Mouse (Mus musculus) 416B (cell line): ENCODE results near the gene Tmem178b.

Experiments
- DNase-seq: peaks from one replicate; pipeline ENCODE4 v3.0.0; 2011; ENCODE audit warnings: low read depth

Gene Tmem178b

DNA sequence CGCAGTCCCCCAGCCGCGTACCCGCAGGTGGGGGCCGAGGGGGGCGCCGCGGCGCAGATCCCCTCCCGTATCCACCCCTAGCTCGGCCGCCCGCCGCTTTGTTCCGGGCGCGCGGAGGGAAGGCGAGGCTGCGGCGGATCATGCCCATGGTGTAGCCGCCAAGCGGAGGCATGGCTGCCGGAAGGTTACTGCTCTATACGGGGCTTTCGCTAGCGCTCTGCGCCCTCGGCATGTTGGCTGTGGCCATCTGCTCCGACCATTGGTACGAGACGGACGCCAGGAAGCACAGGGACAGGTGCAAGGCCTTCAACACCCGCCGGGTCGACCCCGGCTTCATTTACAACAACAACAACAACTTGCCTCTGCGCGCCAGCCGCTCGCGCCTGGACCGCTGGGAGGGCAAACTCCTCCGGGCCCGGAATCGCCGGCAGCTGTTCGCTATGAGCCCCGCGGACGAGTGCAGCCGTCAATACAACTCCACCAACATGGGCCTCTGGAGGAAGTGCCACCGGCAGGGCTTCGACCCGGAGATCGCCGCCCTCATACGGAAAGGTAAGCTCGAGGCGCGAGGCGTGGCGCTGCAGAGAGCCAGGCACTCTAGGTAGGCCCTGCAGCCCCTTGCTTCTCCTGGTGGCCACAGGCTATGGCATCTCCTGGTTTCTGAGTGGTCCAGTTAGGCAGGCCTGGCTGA lies at the start of gene Tmem178b:
TSS of gene Tmem178b (plus strand) at position 371 of the 691 bp plus-strand sequence.
- no peak for DNase-seq

DNA sequence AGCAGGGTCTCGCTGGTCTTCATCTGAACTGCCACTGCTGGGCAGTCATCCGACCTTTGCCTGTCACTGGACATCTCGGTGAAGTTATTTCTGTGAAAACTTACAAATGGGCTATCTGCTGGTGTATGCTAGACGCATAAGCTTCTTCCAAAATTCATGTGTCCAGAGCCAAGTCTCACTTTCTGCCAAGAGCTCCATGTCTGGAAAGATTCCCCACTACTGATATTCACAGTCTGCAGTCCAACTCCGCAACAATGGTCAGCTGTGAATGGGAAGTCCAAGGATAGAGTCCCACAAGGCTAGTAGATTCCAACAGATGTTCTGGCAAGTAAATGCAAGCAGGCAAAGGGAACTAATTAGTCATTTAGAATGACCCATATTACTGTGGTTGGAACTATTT lies 44.3 kb upstream of the Tmem178b start:
- DNase-seq, result no peak

DNA sequence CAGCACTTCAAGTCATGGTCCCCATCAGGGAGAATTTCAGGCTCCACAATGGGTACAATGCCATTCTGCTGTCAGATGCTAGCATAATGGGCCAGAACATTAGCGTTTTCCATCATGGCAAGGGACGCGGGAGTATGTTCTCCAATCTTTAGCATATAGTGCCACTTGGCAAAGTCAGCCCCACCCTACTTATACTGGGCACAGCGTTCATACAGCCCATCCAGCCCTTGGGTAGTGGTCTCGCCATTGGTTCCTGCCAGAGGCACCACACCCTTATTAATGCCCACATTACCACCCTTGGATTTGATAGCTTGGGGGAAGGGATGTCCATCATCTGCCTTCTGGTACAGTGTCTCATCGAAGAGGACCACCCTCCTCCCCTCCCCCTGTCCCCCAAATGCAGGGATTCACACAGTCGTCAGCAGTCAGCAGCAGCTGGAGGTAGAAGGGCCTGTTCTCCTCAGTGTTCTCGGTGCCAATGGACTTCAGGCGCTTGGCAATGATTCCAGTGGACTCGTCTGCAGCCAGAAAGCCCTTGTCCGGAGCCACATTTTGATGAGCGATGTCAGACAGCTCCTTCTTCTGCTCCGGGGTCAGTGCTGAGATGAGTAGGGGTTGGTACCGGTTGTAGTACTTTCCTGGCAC lies 29.3 kb upstream of the Tmem178b start:
- DNase-seq, result no peak

DNA sequence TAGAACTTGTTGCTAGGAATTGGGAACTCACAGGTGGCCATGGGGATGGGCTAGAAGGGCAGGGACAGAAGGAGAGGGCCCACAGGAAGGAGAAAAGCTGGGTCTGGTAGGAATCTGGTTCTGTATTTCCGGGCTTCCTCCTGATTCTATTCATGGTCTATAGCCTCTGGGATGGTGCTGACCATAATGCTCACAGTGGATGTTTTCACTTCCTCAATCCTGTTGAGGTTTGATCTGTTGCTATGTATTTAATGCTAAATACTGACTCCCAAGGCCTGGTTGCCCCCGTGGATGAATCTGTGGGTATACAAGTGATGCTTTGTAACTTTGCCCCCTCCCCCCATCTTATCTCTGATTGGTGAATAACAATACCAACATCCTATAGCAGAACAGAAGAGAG lies 25.5 kb upstream of the Tmem178b start:
- DNase-seq, result no peak

DNA sequence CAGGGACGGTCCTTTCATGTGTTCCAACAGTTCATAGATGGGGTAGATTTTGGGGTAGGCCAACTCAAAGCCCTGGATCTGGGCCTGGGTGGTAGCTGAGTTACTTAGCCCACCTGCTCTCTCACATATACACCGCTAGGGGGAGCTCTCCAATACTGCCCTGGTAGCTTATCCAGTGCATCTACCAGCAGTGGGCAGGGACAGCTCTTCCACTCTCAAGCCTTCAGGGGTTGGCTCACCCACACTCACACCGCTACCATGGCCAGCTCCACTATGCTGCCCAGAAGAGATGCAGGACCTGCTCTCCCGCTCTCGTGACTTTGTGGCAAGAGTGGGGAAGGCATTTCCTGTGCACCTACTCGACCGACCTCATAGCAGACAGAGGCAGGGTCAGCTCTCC lies 24.3 kb upstream of the Tmem178b start:
- DNase-seq, result peak; percentile 47

DNA sequence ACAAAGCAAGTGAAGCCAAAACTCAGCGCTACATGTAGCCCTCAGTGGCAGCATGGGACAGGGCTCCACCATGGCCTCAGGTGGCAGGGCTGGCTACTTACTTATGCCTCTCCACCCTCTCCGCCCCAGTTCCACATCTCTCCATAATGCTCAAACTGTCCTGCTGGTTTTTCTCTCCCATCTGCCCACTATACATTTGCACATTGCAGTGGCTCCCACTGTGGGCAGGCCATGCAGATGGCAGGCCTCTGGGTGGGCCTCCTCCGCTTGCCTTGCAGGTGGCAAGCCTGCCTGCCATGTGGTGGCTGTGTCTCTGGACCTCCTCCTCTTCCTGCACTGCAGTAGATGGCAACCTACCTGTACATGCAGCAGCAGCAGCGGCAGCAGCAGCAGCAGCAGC lies 23.4 kb upstream of the Tmem178b start:
- no peak for DNase-seq

DNA sequence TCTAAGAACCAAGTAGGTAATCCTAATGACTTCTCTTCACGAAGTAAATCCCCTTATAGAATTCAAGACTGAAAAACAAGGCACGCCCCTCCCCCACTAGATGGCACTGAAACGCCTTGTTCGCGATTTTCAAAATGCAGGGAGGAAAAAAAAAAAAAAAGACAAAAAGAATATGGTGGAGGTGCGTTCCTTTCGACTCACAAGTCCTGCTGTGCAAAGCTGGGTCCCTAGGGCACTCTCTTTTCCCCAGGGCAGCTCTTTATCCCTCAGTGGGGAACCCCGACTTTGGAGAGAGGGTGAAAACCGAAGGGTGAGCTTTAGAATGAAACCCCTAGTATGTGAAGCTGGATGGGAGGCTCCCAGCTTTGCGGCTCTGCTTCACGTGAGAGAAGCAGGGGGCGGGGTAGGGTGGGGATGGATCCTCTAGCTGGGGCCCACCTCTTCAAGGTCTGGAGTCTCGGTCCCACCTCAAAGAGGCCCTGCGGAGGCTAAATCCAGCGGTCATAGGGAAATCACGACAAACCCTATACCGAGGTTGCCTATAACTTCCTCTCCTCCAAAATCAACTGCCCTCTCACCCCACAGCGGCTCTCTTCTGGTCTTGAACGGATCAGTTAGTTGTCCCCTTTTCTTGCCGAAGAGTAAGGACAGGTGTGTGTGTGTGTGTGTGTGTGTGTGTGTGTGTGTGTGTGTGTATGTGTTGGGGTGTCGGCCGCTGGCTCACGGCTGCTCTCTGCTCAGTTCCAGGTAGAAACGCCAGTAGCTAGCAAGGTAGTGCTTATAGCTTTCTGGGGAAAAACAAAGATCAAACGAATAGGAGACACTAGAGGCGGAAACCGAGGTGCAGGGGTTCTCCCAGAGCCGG lies 2.6 kb upstream of the Tmem178b start:
- no peak for DNase-seq

DNA sequence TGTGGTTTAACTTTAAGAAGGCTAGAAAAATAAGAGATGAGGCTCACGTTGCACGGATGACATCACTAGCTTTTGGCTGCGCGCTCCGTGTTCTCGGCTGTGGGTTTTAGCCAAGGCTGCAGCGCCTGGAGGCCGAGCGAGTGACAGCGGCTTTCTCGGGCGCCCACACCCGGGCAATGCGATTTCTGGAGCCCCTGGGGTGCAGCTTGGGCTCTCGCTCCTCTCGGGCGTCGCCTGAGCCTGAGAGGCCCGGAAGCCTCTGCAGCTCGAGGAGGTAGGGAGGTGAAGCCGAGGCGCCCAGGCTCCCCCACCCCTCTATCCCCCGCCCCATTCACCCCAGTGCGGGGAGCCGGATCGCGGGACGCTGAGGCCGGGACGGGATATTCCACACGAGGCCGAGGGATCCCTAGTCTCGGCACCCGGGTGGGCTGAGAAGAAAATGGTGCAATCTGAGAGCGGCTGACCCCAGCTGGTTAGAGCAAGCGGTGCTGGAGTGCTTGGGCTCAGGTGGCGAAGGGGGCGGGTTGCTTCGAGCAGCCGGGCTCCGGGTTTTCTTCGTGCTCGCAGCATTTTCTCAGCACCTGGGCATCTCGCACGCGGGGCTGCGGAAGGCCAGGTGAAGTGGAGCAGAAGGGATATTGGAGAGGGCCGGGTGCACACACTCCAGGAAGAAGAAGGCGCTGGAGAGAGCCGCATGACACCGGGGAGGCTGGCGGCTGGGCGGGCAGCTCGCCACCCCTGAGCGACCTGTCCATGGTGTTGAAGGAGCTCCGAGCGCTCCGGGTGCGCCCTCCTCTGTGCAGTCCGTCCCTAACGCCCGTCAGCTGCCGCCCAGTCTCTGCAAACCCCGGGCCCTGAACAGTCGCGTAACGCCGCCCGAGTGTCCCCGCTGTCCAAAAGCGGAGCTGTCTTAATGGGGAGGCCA lies 1.4 kb upstream of the Tmem178b start:
- no peak for DNase-seq

DNA sequence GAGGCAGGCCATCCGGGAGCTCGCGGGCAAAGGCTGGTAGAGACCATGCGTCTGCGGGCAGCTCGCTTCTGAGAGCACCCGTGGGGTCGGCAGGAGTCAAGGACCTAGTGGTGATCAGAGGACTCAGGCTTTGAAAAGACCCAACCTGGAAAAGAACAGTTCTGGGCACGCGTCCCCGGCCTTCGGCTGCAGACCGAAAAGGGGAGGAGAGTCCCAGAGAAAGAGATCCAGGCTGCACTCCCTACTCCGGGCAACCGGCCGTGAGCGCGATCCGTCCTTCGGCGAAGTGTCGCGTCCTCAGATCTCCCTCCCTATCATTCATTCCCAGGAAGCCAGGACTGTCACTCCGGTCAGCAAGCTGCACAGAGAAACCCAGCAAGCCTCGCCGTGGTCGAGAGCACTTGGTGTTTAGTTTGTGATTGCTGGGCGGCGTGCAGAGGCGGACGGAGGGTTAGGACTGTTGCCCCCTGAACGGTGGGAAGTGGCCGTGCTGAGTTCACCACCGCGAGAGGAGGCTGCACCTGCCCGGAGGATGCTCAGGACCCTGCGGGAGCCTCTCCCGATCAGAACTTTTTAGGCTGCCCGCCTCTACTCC lies 668 bp upstream of the Tmem178b start:
- no peak for DNase-seq

DNA sequence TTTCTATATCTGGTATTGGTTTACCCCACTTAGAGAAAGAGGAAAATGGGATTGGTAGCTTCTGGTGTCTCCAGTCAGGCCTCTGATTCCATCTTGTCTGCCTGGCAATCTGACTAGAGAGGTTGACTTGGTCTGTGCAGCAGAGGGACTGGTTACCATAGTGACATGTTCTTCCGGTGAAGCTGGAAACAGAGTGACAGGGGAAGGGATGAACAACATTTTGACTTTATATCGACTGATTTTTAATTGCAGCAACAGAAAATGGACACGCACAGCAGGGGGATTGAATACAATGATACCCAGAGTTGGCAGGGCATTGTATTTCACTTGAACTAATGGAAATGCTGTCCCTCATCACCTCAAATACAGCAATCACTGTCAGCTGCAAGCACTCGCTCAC lies 2.1 kb downstream of the Tmem178b start:
- no peak for DNase-seq

DNA sequence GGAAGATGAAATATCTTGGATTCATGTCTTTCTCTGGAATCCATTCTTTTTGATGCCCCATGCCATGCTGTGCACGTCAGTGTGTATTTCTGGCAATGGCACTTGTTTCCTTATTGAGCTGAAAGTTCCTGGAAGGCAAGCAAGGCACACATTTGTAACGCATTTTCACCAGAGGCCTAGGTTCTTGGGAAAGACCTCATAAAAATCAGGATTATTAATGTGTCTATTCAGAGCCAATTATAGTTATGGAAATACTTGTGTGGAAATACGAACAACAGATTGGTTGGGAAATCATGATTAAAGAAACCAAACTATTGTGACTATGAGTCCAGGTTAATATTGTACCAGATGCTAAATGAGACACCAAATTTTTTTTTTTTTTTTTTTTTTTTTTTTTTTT lies 3.4 kb downstream of the Tmem178b start:
- no peak for DNase-seq

DNA sequence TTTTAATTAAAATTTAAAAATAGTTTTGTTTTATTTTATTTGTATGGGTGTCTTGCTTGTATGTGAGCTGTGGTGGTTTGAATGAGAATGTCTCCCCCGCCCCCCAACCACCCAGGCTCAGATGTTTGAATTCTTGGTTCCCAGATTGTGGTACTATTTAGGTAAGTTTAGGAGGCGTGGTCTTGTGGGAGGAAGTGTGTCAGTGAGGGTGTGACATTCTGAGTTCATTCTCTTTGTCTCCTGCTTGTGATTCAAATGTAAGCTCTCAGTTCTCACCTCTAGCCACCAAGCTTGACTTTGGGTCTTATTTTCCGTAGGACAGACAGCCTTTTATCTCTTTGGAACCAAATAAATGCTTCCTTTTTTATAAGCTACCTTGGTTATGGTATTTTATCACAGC lies 17.7 kb downstream of the Tmem178b start:
- DNase-seq, result no peak

DNA sequence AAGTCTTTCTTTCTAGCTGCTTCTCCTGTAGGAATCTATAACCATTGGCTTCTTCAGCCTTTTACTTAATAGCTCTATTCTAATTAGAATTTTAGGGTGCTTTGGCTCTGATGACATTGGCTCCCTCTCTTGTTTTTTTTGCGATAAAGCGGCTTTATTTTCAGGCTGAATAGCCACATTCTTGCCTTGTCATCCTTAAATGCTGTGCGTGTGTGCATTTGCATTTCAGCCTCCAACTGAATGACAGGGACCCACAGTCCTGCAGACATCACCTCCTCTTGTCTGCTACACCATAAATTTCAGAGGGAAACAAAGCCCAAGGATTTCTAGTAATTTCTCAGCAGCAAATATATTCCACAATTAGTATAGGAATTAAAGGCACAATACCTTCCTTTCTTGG lies 23.4 kb downstream of the Tmem178b start:
- DNase-seq, result no peak

DNA sequence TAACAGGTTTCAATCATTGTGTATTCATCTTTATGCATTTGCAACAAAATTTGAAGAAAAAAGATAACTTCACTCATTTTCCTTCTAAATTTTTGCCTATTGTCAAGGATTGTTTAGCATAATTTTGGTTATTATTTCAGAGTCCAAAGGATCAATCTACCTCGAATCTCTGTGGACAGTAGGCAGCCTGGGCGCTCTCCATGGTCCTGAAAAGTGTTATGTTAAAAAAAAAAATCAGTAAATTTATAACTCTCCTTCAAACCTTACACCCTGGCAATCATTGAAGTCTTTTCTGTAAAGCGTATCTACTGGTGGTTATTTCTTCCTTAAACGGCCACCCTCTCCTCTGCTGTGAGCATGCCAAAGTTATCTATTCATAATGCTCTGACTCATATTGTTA lies 26.2 kb downstream of the Tmem178b start:
- DNase-seq, result peak; percentile 36

DNA sequence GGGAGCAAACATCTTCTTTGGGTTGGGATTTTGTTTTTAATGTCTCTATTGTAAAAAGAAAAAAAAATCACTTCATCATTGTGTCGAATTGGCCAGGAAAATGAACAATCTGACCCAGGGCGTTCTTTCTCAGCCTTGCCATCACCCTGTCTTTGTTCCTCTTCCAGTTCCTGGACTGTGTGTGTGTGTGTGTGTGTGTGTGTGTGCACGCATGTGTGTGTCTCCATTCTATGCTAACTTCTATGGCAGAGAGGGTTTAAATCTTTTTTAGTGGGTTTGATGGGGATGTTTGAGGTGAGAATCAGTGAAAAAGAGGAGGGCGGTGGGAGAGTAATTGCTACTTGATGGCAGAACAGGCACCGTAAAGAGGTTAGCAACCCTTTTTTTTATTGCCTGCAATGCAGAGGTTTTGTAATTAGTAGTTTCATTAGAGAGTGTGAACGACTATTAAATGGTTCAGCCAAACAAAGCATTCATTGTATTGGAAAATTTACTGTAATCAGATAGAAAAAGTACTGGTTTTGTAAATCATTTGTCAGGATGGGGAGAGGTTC lies 30.2 kb downstream of the Tmem178b start:
- no peak for DNase-seq

DNA sequence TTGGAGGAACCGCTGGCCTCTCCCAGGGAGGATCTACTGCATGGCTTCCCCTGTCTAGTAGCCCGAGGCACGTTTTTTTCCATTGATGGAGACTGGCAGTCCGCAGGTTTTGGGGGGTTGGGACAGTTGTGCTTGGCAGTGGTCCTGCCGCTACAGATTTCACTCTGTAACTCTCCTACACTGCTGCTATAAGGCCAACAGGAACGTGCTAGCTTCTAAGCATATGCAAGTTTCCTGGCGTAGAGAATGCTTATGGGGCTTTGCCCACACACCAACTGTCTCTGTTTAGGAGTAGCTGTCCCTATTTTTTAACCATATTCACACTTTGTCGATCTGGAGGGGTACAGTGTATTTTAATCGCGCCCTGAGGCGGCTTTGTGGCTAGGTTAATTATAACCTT lies 30.8 kb downstream of the Tmem178b start:
- no peak for DNase-seq

DNA sequence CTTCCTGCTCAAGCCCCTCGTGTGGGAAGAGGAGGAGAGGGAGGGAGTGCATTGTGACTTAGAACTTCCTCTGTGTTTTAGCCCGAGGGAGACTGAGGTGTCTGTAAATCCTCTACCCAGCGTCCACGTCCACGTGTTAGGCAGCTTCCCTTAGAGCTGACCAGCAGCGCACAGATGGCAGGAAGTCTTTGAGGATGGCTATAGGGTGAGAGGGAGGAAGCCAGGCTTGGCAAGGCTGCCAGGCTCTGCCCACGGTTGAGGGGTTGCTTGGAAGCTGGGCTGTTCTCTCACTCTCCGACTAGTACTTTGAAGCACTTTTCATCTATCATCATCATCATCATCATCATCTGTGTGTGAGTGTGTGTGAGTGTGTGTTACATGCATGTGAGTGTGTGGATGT lies 41.9 kb downstream of the Tmem178b start:
- no peak for DNase-seq

DNA sequence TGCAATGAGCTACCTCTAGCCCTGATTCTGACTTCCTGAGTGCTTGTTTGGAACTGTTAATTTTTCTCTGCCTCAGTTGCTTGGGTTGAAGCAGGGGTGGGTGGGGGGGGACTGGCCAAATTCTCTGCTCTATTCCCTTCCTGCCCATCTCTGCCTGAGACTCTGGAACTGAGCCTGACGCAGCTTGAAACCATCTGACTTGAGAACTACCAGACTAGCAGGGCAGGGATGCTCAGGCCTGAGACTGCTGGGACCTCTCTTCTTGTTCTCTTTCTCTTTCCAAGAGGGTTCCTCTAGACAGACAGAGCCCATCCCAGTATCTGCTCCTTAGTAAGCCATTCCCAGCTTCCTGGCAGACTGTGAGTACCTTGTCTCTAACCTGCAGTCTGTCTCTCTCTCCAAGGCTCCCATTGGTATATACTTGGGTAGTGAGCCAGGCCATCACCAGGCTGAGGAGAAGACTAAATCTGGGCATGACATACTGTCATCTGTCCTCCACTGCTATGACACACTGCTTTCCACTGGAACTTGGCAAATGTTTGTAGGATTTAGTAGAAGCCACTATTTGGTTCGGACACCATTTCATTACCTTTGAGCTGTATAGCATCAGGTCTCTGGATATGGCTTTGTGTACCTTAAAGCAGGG lies 42.7 kb downstream of the Tmem178b start:
- DNase-seq, result no peak

DNA sequence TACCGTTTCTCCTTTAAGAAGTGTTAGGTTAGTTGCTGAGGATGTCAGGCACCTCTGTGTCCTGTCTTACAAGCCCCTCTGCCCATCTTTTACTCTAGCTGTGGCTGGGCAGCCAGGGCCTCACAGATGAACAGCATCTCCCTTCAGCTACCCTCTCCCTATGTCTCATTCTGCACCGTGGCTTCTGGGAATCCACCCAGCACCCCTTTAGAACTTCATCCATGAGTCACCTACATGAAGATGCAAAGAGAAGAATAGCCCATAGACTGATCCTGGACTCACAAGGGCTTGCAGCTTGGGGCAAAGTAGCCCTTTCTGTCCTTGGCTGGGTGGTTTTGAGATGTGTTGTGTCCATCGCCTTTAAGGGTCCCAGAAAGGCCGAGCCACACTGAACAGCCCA lies 43.4 kb downstream of the Tmem178b start:
- DNase-seq, result no peak

DNA sequence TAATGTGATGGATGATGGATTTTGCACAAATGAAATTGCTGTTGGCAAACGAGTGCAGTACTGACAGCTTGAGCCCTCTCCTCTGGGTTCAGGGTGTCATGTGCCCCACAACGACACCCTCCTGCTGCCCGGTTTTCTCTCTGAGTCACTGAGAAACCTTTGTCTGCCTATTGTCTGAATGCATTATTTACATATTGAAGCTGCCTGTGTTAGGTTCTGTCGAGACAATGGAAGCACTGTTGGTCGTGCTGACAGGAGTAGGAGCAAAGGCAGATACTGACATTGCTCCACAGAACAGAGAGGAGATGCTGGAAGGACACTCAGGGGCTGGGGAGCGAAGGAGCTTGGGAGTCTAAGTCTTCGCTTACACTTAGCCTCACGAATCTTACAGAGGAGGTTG lies 44.2 kb downstream of the Tmem178b start:
- DNase-seq, result no peak

DNA sequence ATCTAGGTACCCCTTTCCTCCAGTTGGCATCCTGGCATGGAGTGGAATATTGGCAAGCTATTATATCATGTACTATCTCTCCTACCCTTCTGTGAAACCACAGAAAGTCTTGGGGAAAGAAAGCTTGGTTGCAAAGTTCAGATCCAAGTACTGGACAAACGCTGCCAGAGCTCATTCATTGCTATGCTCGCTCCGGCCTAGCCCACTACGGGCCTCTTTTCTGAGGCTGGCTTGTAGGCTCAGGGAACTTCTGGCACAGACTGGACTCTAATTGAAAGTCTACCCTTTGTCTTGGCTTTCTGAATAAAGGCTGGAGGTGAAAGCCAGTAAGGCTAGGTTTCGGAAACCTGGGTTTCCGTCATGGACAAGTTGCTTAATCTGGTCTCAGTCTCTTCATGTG lies 44.7 kb downstream of the Tmem178b start:
- DNase-seq, result no peak
